Mouse (Mus musculus): ENCODE measurements around the gene Tal1.

Gene Tal1

GRCm38 (mm10) chr4:115113266-115113665 is 57.0 kb downstream of the Tal1 start:
- DNase-seq (ENCODE audit: low spot score) = no peak

DNA sequence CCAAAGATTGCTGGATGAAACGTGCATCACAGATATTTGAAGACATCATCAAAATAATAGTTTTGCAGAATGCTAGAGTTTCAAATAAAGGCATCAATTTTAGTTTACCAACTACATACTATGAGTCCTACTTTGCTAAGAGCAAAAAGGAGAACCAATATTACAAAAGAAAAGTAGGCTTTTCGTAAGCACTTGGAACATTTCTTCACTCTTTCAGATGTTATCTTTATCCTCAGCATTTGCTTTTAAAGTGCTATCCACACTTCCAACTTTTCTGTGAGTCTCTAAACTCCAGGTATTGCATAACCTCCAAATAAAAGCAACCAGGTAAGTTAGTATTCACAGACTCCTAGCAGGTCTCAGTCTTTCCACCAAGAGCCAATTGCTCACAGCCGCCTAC is 63.4 kb downstream of the Tal1 start:
- no peak for DNase-seq (ENCODE audit: low spot score)

DNA sequence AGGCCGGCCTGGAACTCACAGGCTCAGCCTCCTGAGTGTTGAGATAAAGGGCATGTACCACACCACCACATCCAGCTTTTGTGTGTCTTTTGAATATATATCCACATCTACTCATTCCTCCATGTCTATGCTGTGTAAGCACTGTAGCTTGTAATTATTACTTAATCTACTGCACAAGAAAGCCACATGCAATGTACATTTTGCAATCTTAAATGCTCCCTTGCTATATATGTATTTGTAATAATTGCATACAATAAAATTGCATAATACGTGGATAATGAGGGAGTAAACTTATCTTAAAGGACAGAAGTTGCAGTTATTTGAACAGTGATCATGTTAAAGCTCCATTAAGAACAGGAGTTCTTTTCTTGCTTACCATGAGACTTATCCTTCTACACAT is 64.9 kb downstream of the Tal1 start:
- no peak for DNase-seq (ENCODE audit: low spot score)
